Mouse (Mus musculus): Measurements from ENCODE around the gene Cyp4a29. TPM values are rescaled to one million over a fixed set of nuclear protein-coding genes. Genes with fewer than 3 reads are reported as not detected.
"Not testable (repeated sequence)": the region's sequence is repeated elsewhere in the genome, so short reads cannot be mapped to it uniquely, and the experiment has no call there.

The Cyp4a29 gene
- not detected for total RNA-seq (2021)
- long read RNA-seq, experiment 1 = 0 reads
- long read RNA-seq, experiment 2 = 0 reads

- intact Hi-C loops (cut with DNase I) = no loop called here
Measured at GRCm38 (mm10) chr4:115241784-115242183, at the start of gene Cyp4a29. Cyp4a29 (plus strand) TSS chr4:115242084.

DNA sequence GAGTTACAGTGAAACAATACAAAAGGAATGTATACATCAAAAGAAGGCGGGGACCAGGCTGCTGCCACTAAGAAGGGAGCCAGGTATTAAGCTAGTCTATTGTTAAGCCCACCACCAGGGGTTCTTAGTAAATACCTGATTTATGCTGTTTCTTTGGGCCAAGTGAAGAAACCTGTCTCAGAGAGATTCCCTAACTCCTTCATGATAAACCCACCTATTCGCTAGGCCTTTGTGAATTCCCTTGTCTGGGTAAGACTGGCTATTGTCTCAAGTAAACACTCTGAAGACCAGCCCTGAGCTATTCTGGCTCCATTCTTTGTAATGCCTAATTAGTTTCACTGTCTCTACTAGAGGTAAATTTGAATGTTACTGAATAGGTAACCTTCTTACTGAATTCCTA, 9.0 kb upstream of the Cyp4a29 start:
- DNase-seq (ENCODE audit: low spot score in 2 of 2); intact Hi-C loops (cut with DNase I): not testable (repeated sequence)

More at GRCm38 (mm10) chr4:115241784-115242183, at the start of gene Cyp4a29:
- no peak for DNase-seq (ENCODE audit: low spot score in 2 of 2)

GRCm38 (mm10) chr4:115236462-115237096, 5.3 kb upstream of the Cyp4a29 start:
- DNase-seq (ENCODE audit: low spot score in 2 of 2) = no peak

DNA sequence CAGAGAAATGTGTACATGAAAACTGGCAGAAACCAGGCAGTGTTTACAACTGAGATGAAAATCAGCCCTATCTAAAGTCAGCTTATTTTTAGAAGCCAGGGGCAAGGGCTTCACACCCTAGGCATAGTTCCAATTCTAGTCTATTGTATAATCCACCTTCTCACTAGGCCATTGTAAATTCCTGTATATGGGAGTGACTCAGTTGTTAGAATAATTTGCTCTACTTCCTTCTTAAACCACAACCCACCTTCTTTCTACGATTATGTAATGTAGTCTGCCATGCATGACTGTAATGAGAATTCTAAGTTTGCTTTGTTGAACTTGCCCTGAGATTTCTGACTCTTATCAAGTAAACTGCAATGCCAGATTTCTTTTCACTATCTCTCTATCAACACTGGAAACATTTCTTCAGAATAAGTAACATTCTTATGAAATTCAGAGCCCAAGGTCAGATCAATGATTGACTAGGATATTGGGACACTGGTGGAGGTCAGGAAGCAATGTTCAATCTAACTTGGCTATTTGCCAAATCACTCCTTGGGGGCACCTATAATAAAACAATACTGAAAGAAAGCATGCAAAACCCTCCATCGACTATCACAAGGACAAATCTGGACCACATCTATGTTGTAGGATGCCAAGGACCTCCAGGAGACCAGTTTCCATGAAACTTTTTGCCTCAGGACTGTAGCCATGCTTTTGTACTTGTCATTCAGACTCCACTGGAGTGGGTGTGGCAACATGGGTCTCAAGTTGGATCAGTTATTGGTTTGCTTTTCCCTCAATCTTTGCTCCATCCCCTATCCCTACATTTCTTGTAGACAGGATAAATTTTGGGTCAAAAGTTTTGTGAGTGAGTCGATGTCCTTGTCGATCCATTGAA, 23.0 kb downstream of the Cyp4a29 start:
- intact Hi-C loops (cut with DNase I); DNase-seq (ENCODE audit: low spot score in 2 of 2): not testable (repeated sequence)

More at GRCm38 (mm10) chr4:115236462-115237096, 5.3 kb upstream of the Cyp4a29 start:
- intact Hi-C loops (cut with DNase I) = no loop called here

- DNase-seq (ENCODE audit: low spot score in 2 of 2); intact Hi-C loops (cut with DNase I): not testable (repeated sequence)
Measured at GRCm38 (mm10) chr4:115278215-115278982, 36.5 kb downstream of the Cyp4a29 start.

DNA sequence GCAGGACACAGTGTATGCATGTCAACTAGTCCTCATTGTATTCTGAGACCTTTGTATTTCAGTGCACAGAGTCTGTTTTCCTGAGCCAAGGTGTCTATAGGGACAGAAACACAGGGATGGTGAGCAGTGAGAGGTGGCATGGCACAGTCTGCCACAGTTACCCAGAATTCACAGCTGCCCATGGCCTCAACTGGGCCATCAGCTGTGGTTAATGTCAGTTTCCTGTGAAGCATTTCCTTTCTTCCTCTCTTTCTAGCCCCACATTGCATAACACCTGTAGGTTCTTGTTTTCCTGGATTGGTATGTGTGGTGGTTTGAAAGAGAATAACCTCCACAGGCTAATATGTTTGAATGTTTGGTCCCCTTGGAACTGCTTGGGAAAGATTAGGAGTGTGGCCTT, 38.5 kb downstream of the Cyp4a29 start:
- DNase-seq (ENCODE audit: low spot score in 2 of 2) = no peak
- intact Hi-C loops (cut with DNase I) = no loop called here

DNA sequence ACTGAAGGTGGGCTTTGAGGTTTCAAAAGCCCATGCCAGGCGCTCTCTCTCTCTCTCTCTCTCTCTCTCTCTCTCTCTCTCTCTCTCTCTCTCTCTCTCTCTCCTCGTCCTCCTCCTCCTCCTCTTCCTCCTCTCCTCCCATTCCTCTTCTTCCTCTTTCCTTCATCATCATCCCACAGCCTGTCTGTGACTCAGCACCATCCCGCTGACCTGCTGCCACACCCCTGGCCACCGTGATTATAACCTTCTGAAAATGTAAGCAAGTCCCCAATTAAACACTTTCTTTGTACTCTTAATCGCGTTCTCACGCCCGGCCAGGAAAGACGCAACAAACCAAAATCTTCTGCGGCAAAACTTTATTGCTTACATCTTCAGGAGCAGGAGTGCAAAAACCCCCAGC, 38.9 kb downstream of the Cyp4a29 start:
- intact Hi-C loops (cut with DNase I); DNase-seq (ENCODE audit: low spot score in 2 of 2): not testable (repeated sequence)

- DNase-seq (ENCODE audit: low spot score in 2 of 2); intact Hi-C loops (cut with DNase I): not testable (repeated sequence)
Measured at GRCm38 (mm10) chr4:115281231-115281767, 39.4 kb downstream of the Cyp4a29 start.

DNA sequence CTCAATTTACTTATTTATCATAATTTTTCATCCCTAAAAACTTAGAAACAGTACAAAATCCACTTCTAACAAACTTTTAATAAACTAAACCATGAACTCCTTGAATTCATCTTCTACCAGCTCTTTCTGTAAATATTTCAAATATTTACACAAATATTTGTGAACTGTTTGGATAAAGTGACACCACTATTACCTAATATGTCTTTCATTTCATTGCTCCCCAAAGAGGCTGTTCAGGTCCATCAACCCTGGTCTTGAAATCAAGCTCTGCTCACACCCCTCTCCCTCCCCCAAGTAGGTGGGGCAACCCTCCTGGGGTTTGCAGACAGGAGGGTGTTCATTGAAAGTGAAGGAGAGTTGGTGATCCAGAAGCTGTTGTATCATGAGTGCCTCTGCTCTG, 56.9 kb downstream of the Cyp4a29 start, which contains the start of gene Cyp4a12a:
Gene Cyp4a12a, plus strand, starts transcription at position 301 of the 400 bp plus-strand sequence.
- DNase-seq (ENCODE audit: low spot score in 2 of 2); intact Hi-C loops (cut with DNase I): not testable (repeated sequence)

Other genes with a start within 250 kb of the Cyp4a29 start
- under 1 TPM; 0.40 to 0.57 TPM for gene Stil, start 241.9 kb upstream of the Cyp4a29 start, total RNA-seq (2021)
- gene Tal1, start 185.7 kb upstream of the Cyp4a29 start, total RNA-seq (2021) = 1 to 10 TPM; 2.3 to 2.7 TPM
- gene Pdzk1ip1, start 153.4 kb upstream of the Cyp4a29 start, total RNA-seq (2021) = under 1 TPM in 1 of 2 experiments, not detected in 1; 0.44 TPM
- 10 to 100 TPM; 15.1 to 16.1 TPM for gene Cyp4x1, start 107.8 kb upstream of the Cyp4a29 start, total RNA-seq (2021)
- not detected for gene Cyp4a12a, start 57.0 kb downstream of the Cyp4a29 start, total RNA-seq (2021)
- under 1 TPM in 1 of 2 experiments, not detected in 1; 0.13 TPM for gene Cyp4a12b, start 169.5 kb downstream of the Cyp4a29 start, total RNA-seq (2021)
- gene Cyp4a30b, start 210.5 kb downstream of the Cyp4a29 start, total RNA-seq (2021) = not detected

Data from left cerebral cortex, postnatal 14 days (tissue).